Mouse (Mus musculus) E14TG2a.4 (cell line): Measurements from ENCODE around the gene Nckap5l.

Experiments
- CTCF ChIP-seq: conservative IDR thresholded peaks from 2 replicates; pipeline ENCODE4 v1.5.1; 2014; ENCODE audit warnings: low read length
- NANOG ChIP-seq: IDR thresholded peaks from 2 replicates; pipeline ENCODE4 v1.6.1; 2014; ENCODE audit warnings: borderline replicate concordance, low read length, mixed read lengths
- POU5F1 ChIP-seq: IDR thresholded peaks from 2 replicates; pipeline ENCODE4 v1.6.1; 2014; ENCODE audit warnings: low read length, borderline replicate concordance

GRCm38 (mm10) chr15:99433913-99434312 lies 23.6 kb downstream of the Nckap5l start:
- no peak for TF ChIP-seq CTCF
- no peak for TF ChIP-seq POU5F1
- TF ChIP-seq NANOG = no peak
